Mouse (Mus musculus) lung, postnatal 25 days (tissue): Measurements from ENCODE around the gene Map3k20.

Experiments
- DNase-seq: peaks from one replicate; pipeline ENCODE4 v3.0.0; 2022; ENCODE audit warnings: low spot score

Map3k20 gene

DNA sequence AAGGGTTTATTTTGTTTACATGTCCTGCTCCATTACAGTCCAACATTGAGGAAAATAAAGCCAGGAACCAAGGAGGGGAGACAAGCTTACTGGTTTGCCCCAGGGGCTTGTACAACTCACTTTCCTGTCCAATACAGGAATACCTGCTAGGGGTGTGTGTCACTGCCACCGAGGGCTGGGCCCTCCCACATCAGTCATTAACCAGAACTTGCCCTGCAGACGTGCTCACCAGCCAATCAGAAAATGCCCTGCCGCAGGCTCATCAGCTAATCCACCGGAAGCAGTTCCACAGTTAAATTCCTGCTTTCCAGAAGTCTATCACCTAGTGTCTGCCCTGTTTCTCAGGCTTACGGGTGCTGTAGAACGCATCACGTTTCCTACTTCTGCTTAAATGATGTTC is 206.2 kb downstream of the Map3k20 start:
- DNase-seq, result no peak
